Mouse (Mus musculus) spleen, adult 2 months (tissue): Measurements from ENCODE around the gene Rnf207.

ENCODE experiments used
- CTCF ChIP-seq: fragments of 200-500 bp; IDR thresholded peaks from 2 replicates; pipeline ENCODE4 v1.5.1; 2011; ENCODE audit warnings: mild to moderate bottlenecking, inconsistent platforms; ENCODE audit not compliant: insufficient read depth, insufficient read length, insufficient replicate concordance; ENCODE audit errors: extremely low read depth
- POLR2A ChIP-seq: fragments of 200-500 bp; IDR thresholded peaks from 2 replicates; pipeline ENCODE4 v1.6.1; 2011; ENCODE audit warnings: low read depth, low read length, inconsistent platforms

GRCm38 (mm10) chr4:152339293-152339790 lies 20.5 kb upstream of the Rnf207 start:
- TF ChIP-seq CTCF (no peak), POLR2A (no peak)
